Mouse (Mus musculus) CH12.LX (cell line): ENCODE data around the gene Ttc41. TPM values are rescaled to one million over a fixed set of nuclear protein-coding genes. Genes with fewer than 3 reads are reported as not detected.

ENCODE experiments used
- DNase-seq: peaks from one replicate; pipeline ENCODE4 v3.0.0-alpha.2; 2013; ENCODE audit errors: extremely low read depth
- H3K27ac ChIP-seq: 2 replicates; pipeline ENCODE4 v1.5.1; 2012; ENCODE audit warnings: low read depth, mild to moderate bottlenecking, control low read depth, moderate library complexity; ENCODE audit not compliant: insufficient read depth
- H3K27me3 ChIP-seq: replicated peaks from 2 replicates; pipeline ENCODE3; 2012; ENCODE audit warnings: inconsistent platforms
- H3K36me3 ChIP-seq, 2 experiments: replicated peaks in 1 of 2; 2 replicates each; pipeline versions ENCODE3 to v1.6.1; 2012; ENCODE audit warnings: inconsistent platforms in 1 of 2, low read length in 1 of 2, mild to moderate bottlenecking in 1 of 2, mixed read lengths in 1 of 2, moderate library complexity in 1 of 2; ENCODE audit not compliant: control insufficient read depth in 1 of 2, insufficient read depth in 1 of 2
- H3K4me1 ChIP-seq, 2 experiments: 2 replicates each; pipeline ENCODE4 v1.6.1; 2012; ENCODE audit warnings: inconsistent platforms in 1 of 2, moderate library complexity in 1 of 2; ENCODE audit not compliant: insufficient read depth in 2 of 2, control insufficient read depth in 1 of 2
- H3K4me2 ChIP-seq: 2 replicates; pipeline ENCODE4 v1.6.1; 2012; ENCODE audit warnings: low read depth, mild to moderate bottlenecking, control low read depth; ENCODE audit not compliant: poor library complexity, insufficient read depth, severe bottlenecking
- H3K4me3 ChIP-seq, 3 experiments: fragments of 150-350 bp in 1 of 3; sonication (generic) in 1 of 3; replicated peaks in 1 of 3; 2 replicates each; pipeline versions ENCODE3 to v1.5.1; 2011 to 2012; ENCODE audit warnings: low read depth in 2 of 3, low read length in 2 of 3, mild to moderate bottlenecking in 2 of 3, moderate library complexity in 2 of 3, control low read depth in 1 of 3, improper control_type of control experiment in 1 of 3, inconsistent platforms in 1 of 3, mixed read lengths in 1 of 3; ENCODE audit not compliant: poor library complexity in 1 of 3
- H3K79me2 ChIP-seq: replicated peaks from 2 replicates; pipeline ENCODE4 v1.6.1; 2012; ENCODE audit warnings: mild to moderate bottlenecking, moderate library complexity; ENCODE audit not compliant: control insufficient read depth, poor library complexity, insufficient read depth, severe bottlenecking; ENCODE audit errors: extremely low read depth
- H3K9ac ChIP-seq: 2 replicates; pipeline ENCODE4 v1.6.1; 2012; ENCODE audit warnings: low read depth, mild to moderate bottlenecking, control low read depth, moderate library complexity; ENCODE audit not compliant: insufficient read depth
- H3K9me3 ChIP-seq: replicated peaks from 2 replicates; pipeline ENCODE3; 2012; ENCODE audit warnings: low read length, inconsistent platforms, mixed read lengths
- EP300 ChIP-seq: IDR thresholded peaks from 2 replicates; pipeline ENCODE4 v1.6.1; 2011; ENCODE audit warnings: low read length, improper control_type of control experiment
- ETS1 ChIP-seq: conservative IDR thresholded peaks from 2 replicates; pipeline ENCODE4 v1.6.1; 2012; ENCODE audit warnings: low read depth, mild to moderate bottlenecking, inconsistent platforms, low read length, improper control_type of control experiment, moderate library complexity
- GABPA ChIP-seq: IDR thresholded peaks from 2 replicates; pipeline ENCODE4 v1.6.1; 2012; ENCODE audit warnings: low read depth, low read length, improper control_type of control experiment, inconsistent platforms; ENCODE audit not compliant: insufficient replicate concordance
- JUN ChIP-seq: IDR thresholded peaks from 2 replicates; pipeline ENCODE4 v1.6.1; 2011; ENCODE audit warnings: low read depth, mild to moderate bottlenecking, low read length, improper control_type of control experiment, moderate library complexity; ENCODE audit not compliant: insufficient read depth
- JUND ChIP-seq: conservative IDR thresholded peaks from 2 replicates; pipeline ENCODE4 v1.6.1; 2011; ENCODE audit warnings: low read depth, low read length, improper control_type of control experiment
- MAFK ChIP-seq: IDR thresholded peaks from 2 replicates; pipeline ENCODE4 v1.6.1; 2011; ENCODE audit warnings: low read length, improper control_type of control experiment; ENCODE audit not compliant: insufficient replicate concordance
- MXI1 ChIP-seq: IDR thresholded peaks from 2 replicates; pipeline ENCODE4 v1.6.1; 2011; ENCODE audit warnings: mild to moderate bottlenecking, low read depth, low read length, improper control_type of control experiment
- NRF1 ChIP-seq: IDR thresholded peaks from 2 replicates; pipeline ENCODE4 v1.6.1; 2014; ENCODE audit warnings: low read depth, mild to moderate bottlenecking, inconsistent platforms, low read length, improper control_type of control experiment, moderate library complexity
- RCOR1 ChIP-seq: conservative IDR thresholded peaks from 2 replicates; pipeline ENCODE4 v1.6.1; 2012; ENCODE audit warnings: low read depth, mild to moderate bottlenecking, inconsistent platforms, low read length, improper control_type of control experiment
- SIN3A ChIP-seq: IDR thresholded peaks from 2 replicates; pipeline ENCODE4 v1.6.1; 2012; ENCODE audit warnings: low read length, improper control_type of control experiment, inconsistent platforms
- UBTF ChIP-seq: IDR thresholded peaks from 2 replicates; pipeline ENCODE4 v1.6.1; 2012; ENCODE audit warnings: low read depth, mild to moderate bottlenecking, inconsistent platforms, low read length, improper control_type of control experiment, moderate library complexity
- ZMIZ1 ChIP-seq: IDR thresholded peaks from 2 replicates; pipeline ENCODE4 v1.6.1; 2012; ENCODE audit warnings: low read depth, mild to moderate bottlenecking, inconsistent platforms, low read length, improper control_type of control experiment
- ZNF384 ChIP-seq: IDR thresholded peaks from 2 replicates; pipeline ENCODE4 v1.6.1; 2012; ENCODE audit warnings: low read depth, low read length, improper control_type of control experiment, inconsistent platforms
- dilution Hi-C: fragments of 300-500 bp; cut with MboI; formaldehyde crosslinking; loops from 2 replicates; pipeline ENCODE4 v1.14.3; 2020; ENCODE audit warnings: low sequenced_read_pairs; ENCODE audit not compliant: extremely low pct_unique_long_range_greater_than_20kb, extremely low pct_ligation_motif_present
- in situ Hi-C: fragments of 300-500 bp; cut with MboI; formaldehyde crosslinking; loops from 3 replicates; pipeline ENCODE4 v1.14.3; 2019; ENCODE audit warnings: low sequenced_read_pairs, low pct_ligation_motif_present, low pct_unique_long_range_greater_than_20kb, mixed read lengths
- polyA plus RNA-seq: library from polyadenylated mRNA; unstranded; fragments of >175 nt; gene quantifications from 2 replicates; pipeline ENCODE4 v1.2.1, GENCODE M21; 2012; ENCODE audit warnings: low read depth; ENCODE audit not compliant: insufficient read length
- total RNA-seq, 2 experiments: library from RNA; depleted of rRNA; stranded (reverse); fragments of 300-350 nt in 1 of 2; fragments of >200 nt in 1 of 2; gene quantifications; 2 replicates each; pipeline ENCODE4 v1.2.3; 2012 to 2014

The Ttc41 gene
- total and polyA plus RNA-seq, 3 experiments, result 3.6 to 4.4 (median 4.2) TPM

- in situ Hi-C loops, result no loop called here
- Histone ChIP-seq H3K4me1 (peaks cover 8 to 39% of the 10 kb centered on the region in 2 experiments; a peak in 3 of 4 replicates), H3K9ac (no peak overlapping the region), H3K79me2 (peaks cover 16% of the 10 kb centered on the region), H3K36me3 (peaks cover 7 to 42% of the 10 kb centered on the region in 2 experiments), H3K4me3 (no peak overlapping the region), H3K4me2 (no peak overlapping the region), H3K27ac (no peak overlapping the region), H3K9me3 (no peaks in the 10 kb centered on the region), H3K27me3 (no peaks in the 10 kb centered on the region)
- dilution Hi-C loops, result no loop called here
- DNase-seq, result no peak
- TF ChIP-seq RCOR1 (no peak), MXI1 (no peak), SIN3A (no peak), MAFK (no peak), NRF1 (no peak), ZNF384 (no peak), JUND (no peak), ETS1 (no peak), ZMIZ1 (no peak), EP300 (no peak), UBTF (no peak)
These were observed 86.0 kb downstream of the Ttc41 start for GRCm38 (mm10) chr10:86791507-86792184.

- peaks cover 4 to 35% of the 10 kb centered on the region in 2 experiments for H3K36me3 ChIP-seq
- no peak overlapping the region for H3K9ac ChIP-seq
- in situ Hi-C loops (no loop called here), dilution Hi-C loops (no loop called here)
- no peak overlapping the region for H3K4me2 ChIP-seq
- H3K4me3 ChIP-seq, result no peak overlapping the region
- peaks cover 8 to 35% of the 10 kb centered on the region in 2 experiments; a peak in 3 of 4 replicates for H3K4me1 ChIP-seq
- DNase-seq, result no peak
- H3K27ac ChIP-seq, result no peak overlapping the region
- TF ChIP-seq JUN (no peak), GABPA (no peak)
- H3K27me3 ChIP-seq, result no peaks in the 10 kb centered on the region
- H3K79me2 ChIP-seq, result peaks cover 11% of the 10 kb centered on the region
- no peaks in the 10 kb centered on the region for H3K9me3 ChIP-seq
These were observed 87.9 kb downstream of the Ttc41 start for GRCm38 (mm10) chr10:86793509-86793951.
